Mouse (Mus musculus) neural tube, embryonic 15.5 days (tissue): ENCODE data around the gene Rxra. TPM values are rescaled to one million over a fixed set of nuclear protein-coding genes. Genes with fewer than 3 reads are reported as not detected.

Experiments
- ATAC-seq: fragments of 200-750 bp; cut with Nextera tagmentation; 2 replicates; pipeline ENCODE4 v1.8.0; 2017; ENCODE audit warnings: mild to moderate bottlenecking, moderate TSS enrichment, moderate library complexity; ENCODE audit not compliant: low FRiP score
- H3K27ac ChIP-seq: fragments of 300-500 bp; sonication (generic); replicated peaks from 2 replicates; pipeline ENCODE4 v1.5.1; 2015; ENCODE audit warnings: mild to moderate bottlenecking, inconsistent platforms
- H3K27me3 ChIP-seq: fragments of 300-500 bp; sonication (generic); replicated peaks from 2 replicates; pipeline ENCODE4 v1.6.1; 2015; ENCODE audit warnings: inconsistent platforms
- H3K36me3 ChIP-seq: fragments of 300-500 bp; sonication (generic); 2 replicates; pipeline ENCODE4 v1.6.1; 2015; ENCODE audit warnings: inconsistent platforms
- H3K4me1 ChIP-seq: fragments of 300-500 bp; sonication (generic); 2 replicates; pipeline ENCODE4 v1.6.1; 2015; ENCODE audit warnings: inconsistent platforms
- H3K4me2 ChIP-seq: fragments of 300-500 bp; sonication (generic); 2 replicates; pipeline ENCODE4 v1.6.1; 2015; ENCODE audit warnings: inconsistent platforms, mild to moderate bottlenecking, moderate library complexity
- H3K4me3 ChIP-seq: fragments of 300-500 bp; sonication (generic); replicated peaks from 2 replicates; pipeline ENCODE4 v1.5.1; 2015; ENCODE audit warnings: mild to moderate bottlenecking, inconsistent platforms
- H3K9ac ChIP-seq: fragments of 300-500 bp; sonication (generic); replicated peaks from 2 replicates; pipeline ENCODE4 v1.6.1; 2015; ENCODE audit warnings: mild to moderate bottlenecking, inconsistent platforms
- H3K9me3 ChIP-seq: fragments of 300-500 bp; sonication (generic); replicated peaks from 2 replicates; pipeline ENCODE4 v1.6.1; 2016; ENCODE audit warnings: inconsistent platforms
- WGBS: fragments of 180-500 bp; shearing (Covaris S2); methylation state at CpG from one replicate; pipeline ENCODE4 v1.1.7; 2015; ENCODE audit warnings: mixed read lengths; 5-methylcytosine and 5-hydroxymethylcytosine counted together
- polyA plus RNA-seq: library from polyadenylated mRNA; unstranded; fragments of >200 nt; fragmentation: Nextera tagmentation; extraction: Ambion mirVana; gene quantifications from 2 replicates; pipeline ENCODE4 v1.2.1, GENCODE M21; 2015

Rxra gene
- polyA plus RNA-seq, 1 experiment from 2014 or later, result 3.6 TPM

DNA sequence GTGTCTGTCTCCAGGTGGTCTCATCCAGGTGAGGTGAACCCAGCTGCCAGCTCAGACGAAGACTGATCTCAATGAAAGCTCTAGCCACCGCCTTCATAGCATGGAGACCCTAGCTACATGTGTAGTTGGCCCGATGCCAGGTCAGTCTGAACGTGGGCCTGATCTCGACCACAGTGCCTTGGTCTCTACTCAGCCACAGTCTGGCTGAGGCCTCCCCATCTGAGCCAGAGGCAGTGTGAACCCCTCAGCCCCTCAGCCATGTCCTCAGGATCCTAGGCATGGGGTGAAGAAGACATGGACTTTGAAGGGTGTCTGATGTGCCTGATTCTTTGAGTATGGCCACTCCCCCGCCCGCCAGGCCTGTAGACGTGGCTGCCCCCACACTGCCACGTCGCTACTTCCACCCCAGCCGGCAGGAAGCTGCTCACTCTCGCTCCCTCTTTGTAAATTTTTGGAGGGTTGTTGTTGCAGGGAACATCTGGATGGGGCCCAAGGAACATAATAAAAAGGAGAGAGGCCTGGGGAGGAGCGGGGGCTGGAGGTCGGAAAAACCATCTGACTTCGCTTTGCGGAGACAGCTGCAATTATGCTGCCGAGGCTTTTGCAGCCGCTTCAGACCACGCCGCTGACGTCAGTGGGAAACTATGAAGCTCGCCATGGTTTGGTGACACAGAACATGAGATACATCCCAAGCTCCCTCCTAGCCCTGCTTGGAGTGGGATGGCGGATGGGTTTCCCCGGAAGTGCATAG is 97.9 kb downstream of the Rxra start:
- 73% methylated on average over 24 of the region's 24 CpGs for WGBS
- Histone ChIP-seq H3K4me2 (no peak overlapping the region), H3K27ac (peak overlapping the region; percentile 48; the same call in 1 of the 2 replicates)

DNA sequence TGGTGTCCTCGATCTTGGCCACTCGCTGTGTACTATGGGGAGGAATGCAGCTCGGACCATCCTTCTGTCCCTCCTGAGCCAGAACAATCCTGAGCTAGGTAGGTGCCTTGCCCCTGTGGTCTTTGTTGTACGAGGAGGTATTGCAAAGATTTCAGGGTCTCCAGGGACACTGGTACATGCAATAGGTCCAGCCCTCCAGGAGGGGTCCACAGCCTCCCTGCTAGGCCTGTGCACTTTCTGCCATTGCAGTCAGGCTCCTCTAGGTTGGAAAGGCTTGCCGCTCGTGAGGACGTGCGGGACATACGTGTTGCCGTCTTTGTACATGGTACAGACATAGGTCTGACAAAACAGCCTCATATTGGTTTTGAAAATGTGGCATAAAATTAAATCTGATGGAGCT is 98.8 kb downstream of the Rxra start:
- Histone ChIP-seq H3K4me1 (peaks cover 8% of the 10 kb centered on the region), H3K36me3 (no peaks in the 10 kb centered on the region), H3K4me3 (no peak overlapping the region), H3K4me2 (no peak overlapping the region), H3K9me3 (no peaks in the 10 kb centered on the region), H3K27me3 (no peaks in the 10 kb centered on the region), H3K9ac (no peak overlapping the region), H3K27ac (peak overlapping the region; percentile 18; the same call in 1 of the 2 replicates)
- WGBS, result 86% methylated on average over 10 of the region's 10 CpGs
- ATAC-seq, result no peak

More for the DNA sequence above, 97.9 kb downstream of the Rxra start:
- ATAC-seq, result no peak
- Histone ChIP-seq H3K4me3 (no peak overlapping the region), H3K9ac (no peak overlapping the region), H3K4me1 (peaks cover 8% of the 10 kb centered on the region), H3K36me3 (no peaks in the 10 kb centered on the region), H3K9me3 (no peaks in the 10 kb centered on the region), H3K27me3 (peaks cover 5% of the 10 kb centered on the region; the same call in 1 of the 2 replicates)

DNA sequence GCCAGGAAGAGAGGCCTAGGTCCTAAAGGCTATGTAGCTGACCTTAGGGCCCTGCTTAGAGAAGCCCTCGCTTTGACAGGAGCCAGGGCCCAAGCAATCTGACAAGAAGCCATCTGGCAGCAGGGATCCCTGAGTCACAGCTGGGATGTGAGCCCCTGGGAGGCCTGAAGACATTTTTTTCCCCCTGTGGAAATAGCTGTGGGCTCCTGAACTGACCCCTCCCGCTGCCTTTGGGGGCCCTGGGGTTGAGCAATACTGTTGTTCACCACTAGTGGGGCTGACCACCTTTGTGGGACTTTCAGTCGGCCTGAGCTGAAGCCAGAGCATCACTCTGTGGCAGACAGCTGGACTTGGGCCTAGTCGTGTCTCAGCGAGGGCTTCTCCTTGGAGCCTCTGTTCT is 99.4 kb downstream of the Rxra start:
- Histone ChIP-seq H3K27ac (no peak overlapping the region), H3K36me3 (no peaks in the 10 kb centered on the region), H3K4me1 (peaks cover 5% of the 10 kb centered on the region), H3K9ac (no peak overlapping the region), H3K4me2 (no peak overlapping the region), H3K9me3 (no peaks in the 10 kb centered on the region), H3K4me3 (no peak overlapping the region), H3K27me3 (no peaks in the 10 kb centered on the region)
- no peak for ATAC-seq
- 65% methylated on average over 5 of the region's 5 CpGs for WGBS

DNA sequence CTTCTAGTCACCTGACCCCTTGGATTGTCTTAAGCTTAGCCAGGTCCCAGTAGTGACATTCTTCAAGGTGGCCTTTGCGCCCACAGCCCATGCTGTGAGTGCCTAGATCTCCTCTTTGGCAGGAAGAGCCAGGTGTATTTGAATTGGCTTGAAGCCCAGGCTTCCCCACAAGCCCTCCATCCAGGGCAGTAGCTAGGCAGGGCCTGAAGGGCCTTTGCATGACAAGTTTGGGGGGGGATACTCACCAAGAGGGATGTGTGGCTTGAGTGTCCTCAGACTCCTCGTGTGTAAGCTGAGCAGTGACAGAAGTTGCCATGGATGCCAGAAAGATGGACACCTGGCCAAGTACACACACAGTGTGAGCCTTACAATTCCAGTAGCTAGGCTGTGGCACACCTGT is 101.5 kb downstream of the Rxra start:
- 81% methylated on average over 2 of the region's 2 CpGs for WGBS

DNA sequence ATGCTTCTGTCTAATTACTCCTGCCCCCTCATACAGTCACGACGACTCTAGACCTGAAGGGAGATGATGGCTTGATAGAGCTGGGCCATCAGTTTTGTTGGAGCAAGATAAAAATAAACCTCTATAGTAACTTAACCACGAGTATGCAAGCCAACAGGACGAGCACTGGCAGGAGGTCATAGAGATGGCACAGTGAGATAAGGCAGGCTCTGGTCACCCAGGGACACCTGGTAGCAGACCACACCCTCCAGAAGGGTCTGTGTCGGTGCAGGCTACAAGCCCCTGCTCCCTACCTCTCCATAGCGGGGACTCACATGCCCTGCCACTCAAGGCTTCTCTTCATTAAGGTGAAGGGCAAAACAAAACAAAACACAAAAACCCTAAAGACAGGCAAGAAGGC is 102.0 kb downstream of the Rxra start:
- H3K27me3 ChIP-seq, result no peaks in the 10 kb centered on the region
- no peaks in the 10 kb centered on the region for H3K9me3 ChIP-seq
- no peak for ATAC-seq
- H3K36me3 ChIP-seq, result no peaks in the 10 kb centered on the region
- no peak overlapping the region for H3K27ac ChIP-seq
- H3K4me3 ChIP-seq, result no peak overlapping the region
- no peak overlapping the region for H3K4me2 ChIP-seq
- WGBS, result 79% methylated on average over 6 of the region's 6 CpGs
- H3K9ac ChIP-seq, result no peak overlapping the region
- H3K4me1 ChIP-seq, result no peaks in the 10 kb centered on the region; the same call in 1 of the 2 replicates

More for the DNA sequence above, 101.5 kb downstream of the Rxra start:
- H3K27ac ChIP-seq, result no peak overlapping the region
- H3K9ac ChIP-seq, result no peak overlapping the region
- H3K4me3 ChIP-seq, result no peak overlapping the region
- no peak for ATAC-seq
- no peaks in the 10 kb centered on the region for H3K36me3 ChIP-seq
- no peaks in the 10 kb centered on the region for H3K27me3 ChIP-seq
- no peak overlapping the region for H3K4me2 ChIP-seq
- no peaks in the 10 kb centered on the region; the same call in 1 of the 2 replicates for H3K4me1 ChIP-seq
- no peaks in the 10 kb centered on the region for H3K9me3 ChIP-seq

DNA sequence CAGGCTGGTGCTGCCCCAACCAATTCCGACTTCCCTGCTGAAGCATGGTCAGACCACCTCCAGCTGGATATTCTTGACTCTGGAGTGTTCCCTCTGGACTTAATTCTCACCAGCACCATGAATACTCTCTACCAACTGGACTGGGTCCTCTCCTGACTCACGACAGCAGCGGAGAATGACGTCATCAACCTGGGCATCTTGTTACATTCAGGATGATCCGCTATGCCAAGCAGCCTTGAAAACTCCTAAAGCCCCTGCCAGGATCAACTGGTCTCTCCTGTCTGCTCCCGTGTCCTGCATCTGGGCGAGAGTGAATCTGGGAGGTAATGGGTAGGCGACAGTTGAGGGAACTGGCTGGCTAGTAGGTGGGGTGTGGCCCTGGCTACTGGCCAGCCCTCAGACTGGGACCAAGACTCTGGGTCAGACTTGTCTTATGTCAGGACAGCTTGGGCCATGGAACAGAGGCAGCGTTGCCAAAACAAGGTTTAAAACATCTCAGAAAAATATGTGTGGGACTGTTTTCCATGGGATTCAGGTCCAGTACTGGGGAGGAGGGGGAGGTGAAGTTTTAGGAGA is 103.1 kb downstream of the Rxra start:
- no peak overlapping the region for H3K9ac ChIP-seq
- no peak overlapping the region for H3K4me2 ChIP-seq
- ATAC-seq, result no peak
- H3K36me3 ChIP-seq, result no peaks in the 10 kb centered on the region
- H3K4me3 ChIP-seq, result no peak overlapping the region
- H3K27ac ChIP-seq, result no peak overlapping the region
- WGBS, result 90% methylated on average over 9 of the region's 9 CpGs
- H3K27me3 ChIP-seq, result no peaks in the 10 kb centered on the region
- no peaks in the 10 kb centered on the region; the same call in 1 of the 2 replicates for H3K4me1 ChIP-seq
- no peaks in the 10 kb centered on the region for H3K9me3 ChIP-seq

DNA sequence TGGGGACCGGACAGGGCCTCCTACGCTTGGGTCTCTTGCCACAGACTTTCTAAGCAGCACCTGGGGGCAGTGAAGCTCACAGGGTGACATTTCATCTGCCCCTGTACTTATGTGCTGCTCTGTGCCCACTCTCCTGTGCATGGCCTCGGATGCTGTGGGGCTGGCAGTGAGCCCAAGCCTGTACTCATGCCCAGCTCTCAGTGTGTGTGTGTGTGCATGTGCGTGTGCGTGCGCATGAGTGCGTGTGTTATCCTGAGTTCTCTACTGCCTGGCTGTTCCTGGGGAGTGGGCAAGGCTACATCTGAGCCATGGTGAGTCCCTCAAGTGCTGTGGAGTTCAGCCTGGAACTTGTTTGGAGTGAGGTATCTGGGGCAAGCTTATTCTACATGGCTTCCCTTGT is 103.9 kb downstream of the Rxra start:
- no peaks in the 10 kb centered on the region for H3K9me3 ChIP-seq
- H3K27ac ChIP-seq, result no peak overlapping the region
- no peak overlapping the region for H3K4me2 ChIP-seq
- H3K4me1 ChIP-seq, result no peaks in the 10 kb centered on the region
- no peaks in the 10 kb centered on the region for H3K36me3 ChIP-seq
- ATAC-seq, result no peak
- no peaks in the 10 kb centered on the region for H3K27me3 ChIP-seq
- 87% methylated on average over 7 of the region's 7 CpGs for WGBS
- no peak overlapping the region for H3K9ac ChIP-seq
- no peak overlapping the region for H3K4me3 ChIP-seq

DNA sequence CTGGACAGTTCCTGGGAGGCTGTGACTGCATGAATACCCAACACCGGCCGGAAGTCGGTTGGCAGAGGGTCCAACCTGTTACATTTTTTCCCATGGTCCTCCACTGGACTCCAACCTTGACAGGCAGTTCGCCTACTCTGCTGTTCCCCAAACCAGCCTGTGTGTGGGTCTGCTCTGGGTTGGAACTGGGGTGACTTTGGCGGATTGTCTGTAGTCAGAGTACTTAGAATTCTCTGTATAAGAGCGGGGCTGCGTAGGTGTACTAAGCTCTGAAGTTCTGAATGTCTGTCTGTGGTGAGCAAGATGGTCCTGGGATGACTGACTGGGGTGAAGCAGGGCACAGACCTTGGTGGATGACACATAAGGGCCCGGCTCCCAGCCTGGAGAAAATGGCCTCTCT is 109.1 kb downstream of the Rxra start:
- no peak for ATAC-seq
- Histone ChIP-seq H3K36me3 (no peaks in the 10 kb centered on the region), H3K27ac (no peak overlapping the region), H3K4me2 (no peak overlapping the region), H3K4me3 (no peak overlapping the region), H3K9me3 (no peaks in the 10 kb centered on the region), H3K27me3 (no peaks in the 10 kb centered on the region), H3K4me1 (no peaks in the 10 kb centered on the region), H3K9ac (no peak overlapping the region)
- WGBS, result 91% methylated on average over 8 of the region's 8 CpGs

DNA sequence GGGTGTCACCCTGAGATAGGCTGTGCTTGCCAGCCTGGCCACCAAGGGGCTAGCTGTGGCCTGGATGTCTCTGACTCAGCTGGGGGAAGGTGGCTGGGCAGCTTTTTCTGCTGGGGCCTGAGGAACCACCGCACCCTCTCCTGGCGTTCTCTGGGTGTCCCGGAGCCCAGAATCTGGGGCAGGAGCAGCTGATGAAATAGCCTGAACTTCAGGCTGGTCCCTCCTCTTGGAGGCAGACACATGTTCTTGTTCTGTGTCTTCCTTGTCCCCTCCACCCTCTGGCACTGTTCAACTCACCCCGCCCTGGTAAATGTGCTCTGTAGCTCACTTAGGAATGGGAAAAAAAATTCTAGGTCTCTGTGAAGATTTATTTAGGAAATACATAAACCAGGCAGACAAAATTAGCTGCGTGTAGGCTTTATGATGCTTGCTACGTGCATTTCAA is 109.8 kb downstream of the Rxra start:
- WGBS, result 86% methylated on average over 6 of the region's 6 CpGs
- Histone ChIP-seq H3K4me1 (no peaks in the 10 kb centered on the region), H3K36me3 (no peaks in the 10 kb centered on the region), H3K27me3 (no peaks in the 10 kb centered on the region), H3K9ac (no peak overlapping the region), H3K27ac (no peak overlapping the region), H3K4me3 (no peak overlapping the region), H3K9me3 (no peaks in the 10 kb centered on the region), H3K4me2 (no peak overlapping the region)
- no peak for ATAC-seq

DNA sequence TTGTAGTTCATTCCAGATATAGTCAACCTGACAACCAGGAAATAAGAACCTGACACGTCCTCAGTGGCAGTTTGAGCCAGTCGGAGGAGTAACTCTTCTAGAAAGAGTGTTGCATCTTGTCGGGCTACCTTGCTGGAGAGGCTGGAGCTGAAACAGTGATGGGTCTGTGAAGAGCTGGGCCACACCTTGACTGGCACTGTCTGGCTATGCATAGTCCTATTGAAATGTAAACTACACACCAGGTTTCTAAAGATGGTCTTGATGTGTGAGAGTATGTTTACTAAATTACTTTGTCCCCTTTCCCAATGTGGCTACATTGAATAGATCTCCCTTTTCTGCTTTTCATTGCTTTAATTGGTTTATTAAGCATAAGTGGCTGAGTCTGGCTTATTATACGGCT is 115.3 kb downstream of the Rxra start:
- Histone ChIP-seq H3K9me3 (no peaks in the 10 kb centered on the region), H3K4me3 (no peak overlapping the region), H3K4me2 (no peak overlapping the region), H3K27ac (no peak overlapping the region), H3K27me3 (no peaks in the 10 kb centered on the region), H3K4me1 (no peaks in the 10 kb centered on the region), H3K36me3 (no peaks in the 10 kb centered on the region), H3K9ac (no peak overlapping the region)
- 84% methylated on average over 4 of the region's 4 CpGs for WGBS
- ATAC-seq, result no peak

DNA sequence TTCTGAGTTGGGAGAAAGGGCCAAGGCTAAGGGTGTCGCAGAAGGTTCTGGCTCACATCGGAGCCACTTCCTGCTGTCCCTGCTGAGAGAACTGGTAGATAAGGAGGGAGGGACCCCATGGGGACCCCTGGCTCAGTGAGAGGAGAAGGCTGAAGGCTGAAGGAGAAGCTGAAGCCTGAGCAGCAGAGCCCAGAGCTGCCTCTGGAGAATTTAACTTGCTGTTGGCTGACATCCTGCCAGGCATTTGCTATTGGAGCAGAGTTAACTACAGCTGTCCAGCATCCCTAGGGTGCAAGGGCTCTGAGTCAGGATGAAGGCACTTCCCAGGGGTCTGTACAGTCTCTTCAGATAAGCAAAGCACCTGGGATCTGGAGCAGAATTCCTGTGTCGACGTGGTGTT is 122.8 kb downstream of the Rxra start:
- H3K27ac ChIP-seq, result 0 out of 2 replicates have a peak overlapping the region, but pooled peaks have one; percentile 15
- no peaks in the 10 kb centered on the region for H3K9me3 ChIP-seq
- no peaks in the 10 kb centered on the region for H3K36me3 ChIP-seq
- no peaks in the 10 kb centered on the region for H3K4me1 ChIP-seq
- no peak overlapping the region for H3K4me2 ChIP-seq
- H3K27me3 ChIP-seq, result no peaks in the 10 kb centered on the region
- no peak overlapping the region for H3K9ac ChIP-seq
- ATAC-seq, result no peak
- WGBS, result 75% methylated on average over 4 of the region's 4 CpGs
- no peak overlapping the region for H3K4me3 ChIP-seq

DNA sequence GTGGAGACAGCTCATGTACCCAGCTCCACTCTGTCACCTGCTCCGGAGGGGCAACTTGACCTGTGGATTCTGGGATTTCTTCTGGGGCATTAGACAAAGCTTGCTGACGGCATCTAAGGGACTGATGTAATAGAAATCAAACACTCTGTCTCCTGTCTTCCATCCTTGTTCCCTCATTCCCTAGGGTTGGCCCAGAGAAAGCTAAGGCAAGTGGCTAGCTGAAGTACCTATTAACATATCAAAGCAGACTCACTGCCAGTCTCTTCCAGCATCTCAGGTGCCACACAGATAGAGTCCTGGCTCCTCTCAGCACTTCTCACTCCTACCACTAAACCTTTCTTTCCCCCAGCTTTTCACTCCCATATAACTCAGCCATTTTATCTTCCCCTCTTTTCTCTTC is 124.8 kb downstream of the Rxra start:
- Histone ChIP-seq H3K4me3 (no peak overlapping the region), H3K36me3 (no peaks in the 10 kb centered on the region), H3K9me3 (no peaks in the 10 kb centered on the region), H3K4me2 (no peak overlapping the region), H3K9ac (no peak overlapping the region), H3K27me3 (no peaks in the 10 kb centered on the region), H3K27ac (no peak overlapping the region), H3K4me1 (no peaks in the 10 kb centered on the region)
- no peak for ATAC-seq
- whole genome bisulfite sequencing, result 70% methylated on average over 2 of the region's 2 CpGs
